Mouse (Mus musculus) intestine, embryonic 14.5 days (tissue): Measurements from ENCODE around the gene Rnls. TPM values are rescaled to one million over a fixed set of nuclear protein-coding genes. Genes with fewer than 3 reads are reported as not detected.

Experiments used
- ATAC-seq: fragments of 200-750 bp; cut with Nextera tagmentation; replicated peaks from 2 replicates; pipeline ENCODE4 v1.8.0; 2017; ENCODE audit warnings: low read depth, moderate number of reproducible peaks, moderate TSS enrichment, moderate library complexity; ENCODE audit not compliant: low FRiP score, low TSS enrichment
- DNase-seq: peaks from one replicate; pipeline ENCODE4 v3.0.0-alpha.2; 2018; ENCODE audit warnings: low spot score
- H3K27ac ChIP-seq: fragments of 300-500 bp; sonication (generic); 2 replicates; pipeline ENCODE4 v1.5.1; 2014; ENCODE audit warnings: low read depth, mild to moderate bottlenecking, control low read depth
- H3K27me3 ChIP-seq: fragments of 300-500 bp; sonication (generic); replicated peaks from 2 replicates; pipeline ENCODE4 v1.6.1; 2014; ENCODE audit warnings: low read length, control low read depth; ENCODE audit not compliant: control insufficient read depth, insufficient read depth
- H3K36me3 ChIP-seq: fragments of 300-500 bp; sonication (generic); 2 replicates; pipeline ENCODE4 v1.6.1; 2014; ENCODE audit warnings: low read length, control low read depth; ENCODE audit not compliant: control insufficient read depth, insufficient read depth
- H3K4me1 ChIP-seq: fragments of 300-500 bp; sonication (generic); replicated peaks from 2 replicates; pipeline ENCODE4 v1.6.1; 2014; ENCODE audit warnings: low read length, control low read depth, mixed read lengths; ENCODE audit not compliant: control insufficient read depth, insufficient read depth
- H3K4me2 ChIP-seq: fragments of 300-500 bp; sonication (generic); 2 replicates; pipeline ENCODE4 v1.6.1; 2014; ENCODE audit warnings: low read length
- H3K4me3 ChIP-seq: fragments of 300-500 bp; sonication (generic); 2 replicates; pipeline ENCODE4 v1.5.1; 2014; ENCODE audit warnings: low read depth, low read length, control low read depth, mixed read lengths
- H3K9ac ChIP-seq: fragments of 300-500 bp; sonication (generic); 2 replicates; pipeline ENCODE4 v1.6.1; 2014; ENCODE audit warnings: mild to moderate bottlenecking, low read length
- H3K9me3 ChIP-seq: fragments of 300-500 bp; sonication (generic); 2 replicates; pipeline ENCODE4 v1.6.1; 2016; ENCODE audit warnings: low read length, control low read depth; ENCODE audit not compliant: control insufficient read depth
- WGBS: fragments of 180-500 bp; shearing (Covaris S2); extraction: QIAGEN DNeasy Blood & Tissue Kit; methylation state at CpG from one replicate; pipeline ENCODE4 v1.1.7; 2014; 5-methylcytosine and 5-hydroxymethylcytosine counted together
- polyA plus RNA-seq: library from polyadenylated mRNA; unstranded; fragments of >200 nt; fragmentation: Nextera tagmentation; extraction: Ambion mirVana; gene quantifications from 2 replicates; pipeline ENCODE4 v1.2.1, GENCODE M21; 2014

Rnls gene
- polyA plus RNA-seq, 1 experiment from 2014 or later: 6.4 TPM

DNA sequence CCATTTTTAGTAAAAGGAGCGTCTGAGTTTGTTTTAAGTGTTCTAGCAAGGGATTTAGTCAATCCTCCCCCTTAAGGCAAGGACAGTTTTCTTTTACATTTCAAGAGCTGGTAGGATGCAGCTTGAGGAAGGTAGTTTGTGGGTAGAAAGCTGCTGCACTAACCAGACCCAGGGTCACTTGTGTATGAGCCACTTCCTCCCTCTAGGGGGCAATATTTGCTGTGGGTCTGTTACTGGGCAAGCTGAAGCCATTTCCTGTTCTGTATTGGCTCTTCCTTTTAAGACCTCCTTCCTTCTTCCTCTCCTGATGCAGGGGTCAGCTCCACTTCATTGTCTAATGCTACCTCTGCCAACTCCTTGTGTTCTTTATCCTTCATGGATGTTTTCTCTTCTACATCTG, 273.2 kb downstream of the Rnls start:
- no peak for ATAC-seq
- H3K9ac ChIP-seq: no peak overlapping the region
- H3K27ac ChIP-seq: no peak overlapping the region
- peak; percentile 32 for DNase-seq
- no peaks in the 10 kb centered on the region for H3K36me3 ChIP-seq
- H3K27me3 ChIP-seq: no peaks in the 10 kb centered on the region
- H3K4me3 ChIP-seq: no peak overlapping the region
- H3K4me2 ChIP-seq: no peak overlapping the region
- 81% methylated on average over 1 of the region's 1 CpGs for WGBS
- no peaks in the 10 kb centered on the region for H3K4me1 ChIP-seq
- H3K9me3 ChIP-seq: no peaks in the 10 kb centered on the region

DNA sequence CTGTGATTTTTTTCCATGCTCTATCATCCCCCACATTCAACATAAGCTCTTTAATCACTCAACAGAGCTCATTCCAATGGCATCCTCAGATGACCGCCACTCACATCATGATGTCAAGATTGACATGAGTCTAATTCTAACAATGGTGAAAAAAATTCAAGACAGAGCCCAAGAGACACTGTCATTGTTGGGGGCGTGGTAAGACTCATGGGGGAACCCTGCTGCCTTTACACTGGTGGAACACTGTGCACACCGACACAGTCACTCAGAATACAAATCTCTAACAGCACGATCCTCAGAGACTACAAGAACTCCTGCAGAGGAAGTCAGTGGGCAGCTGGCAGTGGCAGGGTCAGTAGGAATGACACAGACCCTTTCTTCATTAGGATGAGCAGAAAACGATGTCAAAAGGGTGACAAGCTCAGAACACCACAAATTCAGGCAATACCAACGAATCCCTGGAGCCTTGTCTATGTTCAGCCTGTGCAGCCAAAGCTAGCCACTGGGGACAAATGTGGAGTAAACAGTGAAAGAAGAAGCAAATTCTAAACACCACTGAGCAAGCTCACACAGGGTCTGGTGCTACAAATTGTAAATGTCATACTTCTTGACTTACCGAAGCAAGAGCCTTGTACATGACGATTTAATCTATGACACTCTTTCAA, 277.3 kb downstream of the Rnls start:
- WGBS: 91% methylated on average over 8 of the region's 8 CpGs
- H3K4me1 ChIP-seq: no peaks in the 10 kb centered on the region

DNA sequence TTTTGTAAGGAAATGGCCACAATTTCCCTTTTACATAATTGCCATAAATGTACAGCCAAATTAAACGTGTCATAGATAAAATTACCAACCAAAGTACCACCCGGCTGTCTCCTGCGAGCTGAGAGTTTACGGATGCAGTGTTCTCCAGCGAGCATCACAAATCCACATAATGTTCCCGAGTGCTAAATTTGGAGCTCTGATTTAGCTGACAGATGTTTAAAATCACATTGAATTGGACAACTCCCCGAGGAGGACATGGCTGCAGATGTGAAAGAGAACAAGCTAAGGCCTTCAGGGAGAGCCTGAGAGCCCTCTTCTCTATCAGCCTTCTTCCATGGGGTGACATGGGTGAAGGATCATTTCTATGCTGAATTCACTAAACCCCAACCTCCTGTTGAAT, 278.3 kb downstream of the Rnls start:
- no peak overlapping the region for H3K9ac ChIP-seq
- H3K4me2 ChIP-seq: no peak overlapping the region
- peak; percentile 29 for DNase-seq
- WGBS: 52% methylated on average over 7 of the region's 7 CpGs
- H3K4me3 ChIP-seq: no peak overlapping the region
- no peaks in the 10 kb centered on the region for H3K36me3 ChIP-seq
- H3K4me1 ChIP-seq: no peaks in the 10 kb centered on the region
- ATAC-seq: no peak
- no peaks in the 10 kb centered on the region for H3K27me3 ChIP-seq
- H3K27ac ChIP-seq: no peak overlapping the region
- no peaks in the 10 kb centered on the region for H3K9me3 ChIP-seq

More for the DNA sequence above, 277.3 kb downstream of the Rnls start:
- no peak overlapping the region for H3K27ac ChIP-seq
- no peak overlapping the region for H3K4me2 ChIP-seq
- H3K9me3 ChIP-seq: no peaks in the 10 kb centered on the region
- no peak overlapping the region for H3K9ac ChIP-seq
- no peaks in the 10 kb centered on the region for H3K27me3 ChIP-seq
- no peak overlapping the region for H3K4me3 ChIP-seq
- H3K36me3 ChIP-seq: no peaks in the 10 kb centered on the region
- peak; percentile 33 for DNase-seq
- no peak for ATAC-seq

DNA sequence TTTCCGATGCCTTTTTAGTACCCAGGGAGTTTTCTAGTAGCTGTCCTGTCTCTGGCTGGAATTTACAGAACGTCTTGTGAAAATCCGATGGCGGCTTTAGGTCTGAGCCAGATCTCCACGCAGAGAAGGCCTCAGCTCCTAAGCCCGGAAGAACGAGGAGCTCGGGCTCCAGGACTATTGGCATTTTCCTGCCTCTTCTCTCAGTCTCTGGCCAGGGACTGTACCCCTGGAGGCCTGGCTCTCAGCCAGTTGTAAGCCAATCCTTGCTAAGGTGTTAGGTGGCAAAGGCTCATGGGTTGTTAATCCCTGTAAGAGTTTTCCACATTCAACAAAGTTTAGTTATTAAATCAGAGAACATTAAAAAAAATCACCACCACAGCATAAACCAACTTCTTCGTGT, 281.7 kb downstream of the Rnls start:
- H3K9ac ChIP-seq: no peak overlapping the region
- no peaks in the 10 kb centered on the region for H3K9me3 ChIP-seq
- DNase-seq: no peak
- no peak overlapping the region for H3K4me2 ChIP-seq
- WGBS: 84% methylated on average over 9 of the region's 9 CpGs
- no peak overlapping the region for H3K27ac ChIP-seq
- no peaks in the 10 kb centered on the region for H3K36me3 ChIP-seq
- H3K4me1 ChIP-seq: no peaks in the 10 kb centered on the region
- no peaks in the 10 kb centered on the region for H3K27me3 ChIP-seq
- ATAC-seq: no peak
- no peak overlapping the region for H3K4me3 ChIP-seq

DNA sequence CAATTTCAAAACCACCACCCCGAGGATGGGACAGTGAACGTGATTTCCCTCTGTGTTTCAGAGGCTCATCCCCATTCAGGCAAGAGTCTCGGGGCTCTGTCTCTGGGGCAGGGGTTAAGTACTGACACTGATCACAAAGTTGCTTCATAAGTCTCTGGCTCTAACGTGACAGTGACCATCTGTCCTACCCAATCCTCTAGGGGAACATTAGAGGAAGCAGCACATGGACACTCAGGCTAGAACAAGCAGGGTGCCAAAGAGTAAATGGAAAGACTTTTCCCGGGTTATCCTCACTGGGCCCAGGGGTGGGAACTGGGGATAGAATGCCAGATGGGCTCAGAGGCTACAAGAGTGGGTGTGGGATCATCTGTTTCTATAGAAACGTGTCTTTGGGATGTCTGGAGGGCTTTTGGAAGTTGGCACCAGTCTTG, 282.1 kb downstream of the Rnls start:
- Histone ChIP-seq H3K4me3 (no peak overlapping the region), H3K4me1 (no peaks in the 10 kb centered on the region), H3K9ac (no peak overlapping the region), H3K36me3 (no peaks in the 10 kb centered on the region), H3K9me3 (no peaks in the 10 kb centered on the region), H3K4me2 (no peak overlapping the region), H3K27ac (no peak overlapping the region), H3K27me3 (no peaks in the 10 kb centered on the region)
- WGBS: 60% methylated on average over 6 of the region's 6 CpGs
- ATAC-seq: no peak
- DNase-seq: peak; percentile 37

DNA sequence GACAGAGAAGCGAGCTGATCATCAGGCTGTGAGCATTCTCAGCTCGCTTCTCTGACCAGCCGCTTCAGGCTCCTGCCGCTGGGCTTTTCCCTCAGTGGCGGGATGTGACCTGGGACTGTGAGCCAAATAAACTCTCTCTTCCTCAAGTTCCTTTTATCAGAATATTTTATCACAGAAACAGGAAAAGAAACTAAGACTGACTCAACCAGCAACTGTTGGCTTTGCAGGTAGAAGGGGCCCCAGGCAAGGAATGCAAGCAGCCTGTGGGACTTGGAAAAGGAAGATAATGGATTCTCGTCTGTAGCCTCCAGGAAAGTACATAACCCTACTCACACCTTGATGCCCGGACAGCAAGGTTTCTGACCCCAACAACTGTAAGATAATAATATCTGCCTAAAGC, 283.0 kb downstream of the Rnls start:
- Histone ChIP-seq H3K27me3 (no peaks in the 10 kb centered on the region), H3K4me2 (no peak overlapping the region), H3K36me3 (no peaks in the 10 kb centered on the region), H3K9ac (no peak overlapping the region), H3K9me3 (no peaks in the 10 kb centered on the region), H3K4me3 (no peak overlapping the region), H3K27ac (no peak overlapping the region), H3K4me1 (no peaks in the 10 kb centered on the region)
- DNase-seq: peak; percentile 48
- ATAC-seq: no peak
- WGBS: 82% methylated on average over 7 of the region's 7 CpGs

DNA sequence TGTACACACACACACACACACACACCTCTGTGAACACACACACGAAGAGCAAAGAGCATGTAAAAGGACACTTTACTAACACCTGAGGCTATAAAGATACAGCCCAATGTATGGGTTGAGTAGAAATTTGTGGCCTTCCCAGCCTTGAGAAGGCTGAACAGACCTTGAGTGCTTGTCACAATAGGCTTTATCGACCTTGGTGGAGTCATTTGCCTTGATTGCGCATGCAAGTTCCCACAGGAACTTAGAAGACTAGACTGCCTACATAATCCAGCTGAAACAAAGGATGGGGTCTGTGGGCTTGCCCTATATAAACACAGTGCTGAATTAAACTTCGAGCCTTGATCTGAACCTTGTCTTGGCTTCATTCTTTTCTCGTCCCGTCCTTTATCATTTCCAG, 288.2 kb downstream of the Rnls start:
- H3K4me1 ChIP-seq: peaks cover 11% of the 10 kb centered on the region; the same call in 1 of the 2 replicates
- ATAC-seq (no peak), DNase-seq (peak; percentile 16)
- H3K9me3 ChIP-seq: no peaks in the 10 kb centered on the region
- no peak overlapping the region for H3K4me2 ChIP-seq
- WGBS: 88% methylated on average over 6 of the region's 6 CpGs
- no peaks in the 10 kb centered on the region for H3K36me3 ChIP-seq
- no peak overlapping the region for H3K9ac ChIP-seq
- H3K27me3 ChIP-seq: no peaks in the 10 kb centered on the region
- H3K4me3 ChIP-seq: no peak overlapping the region
- H3K27ac ChIP-seq: no peak overlapping the region

DNA sequence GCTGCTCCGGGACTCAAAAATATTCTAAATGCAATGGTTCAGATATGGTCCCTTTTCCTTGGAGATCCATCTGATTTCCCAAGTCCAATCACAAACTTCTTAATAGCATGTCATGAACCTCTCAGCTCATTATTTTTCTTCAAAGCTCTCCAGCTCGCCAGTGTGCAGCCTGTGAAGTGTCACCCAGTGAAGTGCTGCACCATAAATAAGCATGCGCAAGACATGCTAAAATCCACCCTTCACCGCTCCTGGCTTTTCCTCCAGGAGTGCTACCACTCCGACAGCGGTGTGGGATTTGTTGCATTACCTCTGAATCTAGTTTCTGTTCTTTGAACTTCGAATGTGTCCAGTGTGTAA, 289.3 kb downstream of the Rnls start:
- Histone ChIP-seq H3K27ac (no peak overlapping the region), H3K36me3 (no peaks in the 10 kb centered on the region), H3K4me1 (peaks cover 11% of the 10 kb centered on the region; the same call in 1 of the 2 replicates), H3K27me3 (no peaks in the 10 kb centered on the region), H3K4me3 (no peak overlapping the region), H3K4me2 (no peak overlapping the region), H3K9me3 (no peaks in the 10 kb centered on the region), H3K9ac (no peak overlapping the region)
- DNase-seq: peak; percentile 46
- no peak for ATAC-seq
- WGBS: 58% methylated on average over 7 of the region's 7 CpGs

DNA sequence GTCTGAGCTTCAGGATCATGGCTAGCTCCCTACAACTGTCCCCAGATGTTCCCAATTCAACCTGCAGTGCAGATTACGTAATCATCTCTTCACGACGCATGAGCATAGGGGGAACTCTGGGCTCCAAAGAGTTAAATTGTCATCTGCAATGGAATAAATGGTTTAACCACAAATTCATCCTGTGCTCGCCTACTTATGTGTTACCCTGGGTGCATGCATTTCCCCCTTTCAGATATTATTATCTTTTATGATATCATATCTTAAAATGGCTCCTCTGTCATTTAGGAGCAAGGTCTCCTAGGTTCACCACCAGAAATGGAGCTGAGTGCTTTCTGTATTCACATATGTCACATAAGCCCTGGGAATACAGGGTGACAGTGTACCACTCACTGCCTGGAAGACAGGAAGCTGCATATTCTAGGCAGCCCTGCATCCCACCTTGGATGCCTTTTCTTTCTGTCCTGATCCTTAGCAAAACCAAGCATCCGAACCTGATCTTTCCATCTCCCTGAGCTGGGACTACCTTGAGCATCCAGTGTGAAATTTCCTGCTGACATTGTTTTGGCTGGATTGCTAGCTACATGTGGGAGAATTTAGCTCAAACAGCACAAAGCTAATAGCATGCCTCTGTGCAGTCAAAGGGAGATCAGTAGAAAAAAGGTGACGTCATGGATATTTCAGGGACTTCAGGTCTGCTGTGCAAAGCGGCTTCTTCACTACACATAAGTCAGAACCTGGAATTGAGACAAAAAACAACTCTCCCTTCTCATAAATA, 289.9 kb downstream of the Rnls start:
- 71% methylated on average over 7 of the region's 7 CpGs for WGBS

More for the DNA sequence above, 289.9 kb downstream of the Rnls start:
- Histone ChIP-seq H3K36me3 (no peaks in the 10 kb centered on the region), H3K27ac (no peak overlapping the region), H3K4me2 (no peak overlapping the region), H3K9ac (no peak overlapping the region), H3K27me3 (no peaks in the 10 kb centered on the region), H3K4me3 (no peak overlapping the region), H3K4me1 (peaks cover 11% of the 10 kb centered on the region; the same call in 1 of the 2 replicates), H3K9me3 (no peaks in the 10 kb centered on the region)
- DNase-seq (peak; percentile 45), ATAC-seq (no peak)
